Mouse (Mus musculus): ENCODE results near the gene Borcs6. TPM values are rescaled to one million over a fixed set of nuclear protein-coding genes. Genes with fewer than 3 reads are reported as not detected.

Gene Borcs6
- polyA plus RNA-seq, 1 experiment = 14.3 TPM

- peaks cover 33% of the 10 kb centered on the region for H3K36me3 ChIP-seq (ENCODE audit: control insufficient read depth, insufficient read depth)
- no peak overlapping the region for H3ac ChIP-seq (ENCODE audit: control insufficient read depth, insufficient read length, low read depth)
- no peaks in the 10 kb centered on the region for H3K79me2 ChIP-seq (ENCODE audit: control insufficient read depth, insufficient read depth)
- H3K4me3 ChIP-seq (ENCODE audit: insufficient read depth, poor library complexity, severe bottlenecking) = no peak overlapping the region
- no peaks in the 10 kb centered on the region for H3K79me3 ChIP-seq (ENCODE audit: low read depth)
- no peaks in the 10 kb centered on the region for H3K27me3 ChIP-seq (ENCODE audit: control insufficient read depth, insufficient read depth, insufficient read length)
- TF ChIP-seq MYOG (IDR thresholded peaks at IDR 0.05; ENCODE audit: control insufficient read depth, extremely low read depth, insufficient read length) (no peak), CTCF (IDR thresholded peaks at IDR 0.05; ENCODE audit: control insufficient read depth, insufficient read depth, insufficient read length) (no peak), USF1 (IDR thresholded peaks at IDR 0.05; ENCODE audit: low read depth) (no peak), CEBPB (IDR thresholded peaks at IDR 0.05; ENCODE audit: low read depth) (no peak), MAX (IDR thresholded peaks at IDR 0.05) (no peak), MYOD1 (IDR thresholded peaks at IDR 0.05; ENCODE audit: control insufficient read depth, insufficient read length, low read depth) (no peak), FOSL1 (IDR thresholded peaks at IDR 0.05; ENCODE audit: insufficient read depth, low read length, poor library complexity, severe bottlenecking) (no peak)
These were observed 48.7 kb downstream of the Borcs6 start for GRCm38 (mm10) chr11:69108223-69108622.

GRCm38 (mm10) chr11:69109032-69109900, 49.7 kb downstream of the Borcs6 start:
- Histone ChIP-seq H3K36me3 (ENCODE audit: control insufficient read depth, insufficient read depth) (peaks cover 23% of the 10 kb centered on the region), H3K79me2 (ENCODE audit: control insufficient read depth, insufficient read depth) (no peaks in the 10 kb centered on the region), H3ac (ENCODE audit: control insufficient read depth, insufficient read length, low read depth) (no peak overlapping the region), H3K79me3 (ENCODE audit: low read depth) (no peaks in the 10 kb centered on the region), H3K27me3 (ENCODE audit: control insufficient read depth, insufficient read depth, insufficient read length) (no peaks in the 10 kb centered on the region), H3K4me3 (ENCODE audit: insufficient read depth, poor library complexity, severe bottlenecking) (no peak overlapping the region)
- TF ChIP-seq MYOD1 (IDR thresholded peaks at IDR 0.05; ENCODE audit: control insufficient read depth, insufficient read length, low read depth) = no peak
- TF ChIP-seq FOSL1 (IDR thresholded peaks at IDR 0.05; ENCODE audit: insufficient read depth, low read length, poor library complexity, severe bottlenecking) = no peak
- no peak for TF ChIP-seq CTCF (IDR thresholded peaks at IDR 0.05; ENCODE audit: control insufficient read depth, insufficient read depth, insufficient read length)
- no peak for TF ChIP-seq MYOG (IDR thresholded peaks at IDR 0.05; ENCODE audit: control insufficient read depth, extremely low read depth, insufficient read length)
- TF ChIP-seq MAX (IDR thresholded peaks at IDR 0.05) = no peak
- TF ChIP-seq CEBPB (IDR thresholded peaks at IDR 0.05; ENCODE audit: low read depth) = no peak
- no peak for TF ChIP-seq USF1 (IDR thresholded peaks at IDR 0.05; ENCODE audit: low read depth)

- no peaks in the 10 kb centered on the region for H3K27me3 ChIP-seq (ENCODE audit: control insufficient read depth, insufficient read depth, insufficient read length)
- H3K4me3 ChIP-seq (ENCODE audit: insufficient read depth, poor library complexity, severe bottlenecking) = no peak overlapping the region
- no peaks in the 10 kb centered on the region for H3K79me3 ChIP-seq (ENCODE audit: low read depth)
- H3K36me3 ChIP-seq (ENCODE audit: control insufficient read depth, insufficient read depth) = peaks cover 17% of the 10 kb centered on the region
- no peaks in the 10 kb centered on the region for H3K79me2 ChIP-seq (ENCODE audit: control insufficient read depth, insufficient read depth)
- no peak overlapping the region for H3ac ChIP-seq (ENCODE audit: control insufficient read depth, insufficient read length, low read depth)
- TF ChIP-seq USF1 (IDR thresholded peaks at IDR 0.05; ENCODE audit: low read depth) = no peak
- peak; percentile 1 for TF ChIP-seq CEBPB (IDR thresholded peaks at IDR 0.05; ENCODE audit: low read depth)
These were observed 51.0 kb downstream of the Borcs6 start for GRCm38 (mm10) chr11:69110319-69111046.

Other genes with a start within 250 kb of the Borcs6 start
- 27.9 TPM for gene Ndel1, start 187.9 kb upstream of the Borcs6 start, polyA plus RNA-seq (2012; fragmentation: generic; extraction: Trizol)
- not detected for gene Rnf222, start 171.2 kb upstream of the Borcs6 start, polyA plus RNA-seq (2012; fragmentation: generic; extraction: Trizol)
- 625 TPM for gene Rpl26, start 158.1 kb upstream of the Borcs6 start, polyA plus RNA-seq (2012; fragmentation: generic; extraction: Trizol)
- gene Odf4, start 132.6 kb upstream of the Borcs6 start, polyA plus RNA-seq (2012; fragmentation: generic; extraction: Trizol) = not detected
- 0.25 TPM for gene Arhgef15, start 102.2 kb upstream of the Borcs6 start, polyA plus RNA-seq (2012; fragmentation: generic; extraction: Trizol)
- 0.88 TPM for gene Slc25a35, start 91.6 kb upstream of the Borcs6 start, polyA plus RNA-seq (2012; fragmentation: generic; extraction: Trizol)
- gene Rangrf, start 84.5 kb upstream of the Borcs6 start, polyA plus RNA-seq (2012; fragmentation: generic; extraction: Trizol) = 76.2 TPM
- 22.2 TPM for gene Pfas, start 51.3 kb upstream of the Borcs6 start, polyA plus RNA-seq (2012; fragmentation: generic; extraction: Trizol)
- gene Ctc1, start 43.8 kb upstream of the Borcs6 start, polyA plus RNA-seq (2012; fragmentation: generic; extraction: Trizol) = 35.0 TPM
- 76.6 TPM for gene Aurkb, start 14.1 kb upstream of the Borcs6 start, polyA plus RNA-seq (2012; fragmentation: generic; extraction: Trizol)
- 41.9 TPM for gene Tmem107, start 11.1 kb downstream of the Borcs6 start, polyA plus RNA-seq (2012; fragmentation: generic; extraction: Trizol)
- 20.9 TPM for gene Vamp2, start 28.8 kb downstream of the Borcs6 start, polyA plus RNA-seq (2012; fragmentation: generic; extraction: Trizol)
- gene Per1, start 35.5 kb downstream of the Borcs6 start, polyA plus RNA-seq (2012; fragmentation: generic; extraction: Trizol) = 4.5 TPM
- gene Hes7, start 60.7 kb downstream of the Borcs6 start, polyA plus RNA-seq (2012; fragmentation: generic; extraction: Trizol) = 0.06 TPM
- gene 9130213A22Rik, start 62.9 kb downstream of the Borcs6 start, polyA plus RNA-seq (2012; fragmentation: generic; extraction: Trizol) = 0.21 TPM
- gene Aloxe3, start 66.2 kb downstream of the Borcs6 start, polyA plus RNA-seq (2012; fragmentation: generic; extraction: Trizol) = 0.14 TPM
- not detected for gene Alox12b, start 97.3 kb downstream of the Borcs6 start, polyA plus RNA-seq (2012; fragmentation: generic; extraction: Trizol)
- 0.06 TPM for gene Alox8, start 138.1 kb downstream of the Borcs6 start, polyA plus RNA-seq (2012; fragmentation: generic; extraction: Trizol)
- gene Gucy2e, start 177.3 kb downstream of the Borcs6 start, polyA plus RNA-seq (2012; fragmentation: generic; extraction: Trizol) = not detected